Mouse (Mus musculus): ENCODE results near the gene Smco4. TPM values are rescaled to one million over a fixed set of nuclear protein-coding genes. Genes with fewer than 3 reads are reported as not detected.

The Smco4 gene
- total RNA-seq, 2 experiments from 2014 or later: 5.0 to 20.4 TPM

Other genes starting within 250 kb of the Smco4 start
- gene Med17, start 213.5 kb upstream of the Smco4 start, total RNA-seq (2015): 46.8 and 50.0 TPM in 2 replicates
- 35.6 TPM in 2 replicates for gene Med17, start 213.5 kb upstream of the Smco4 start, total RNA-seq (2017)
- 394 and 427 TPM in 2 replicates for gene Taf1d, start 187.2 kb upstream of the Smco4 start, total RNA-seq (2015)
- 1,420 and 1,531 TPM in 2 replicates for gene Taf1d, start 187.2 kb upstream of the Smco4 start, total RNA-seq (2017)
- gene 4931406C07Rik, start 187.0 kb upstream of the Smco4 start, total RNA-seq (2015): 15.1 and 18.5 TPM in 2 replicates
- gene 4931406C07Rik, start 187.0 kb upstream of the Smco4 start, total RNA-seq (2017): 11.2 and 11.6 TPM in 2 replicates
- 45.0 and 82.7 TPM in 2 replicates for gene Cep295, start 135.6 kb upstream of the Smco4 start, total RNA-seq (2015)
- gene Cep295, start 135.6 kb upstream of the Smco4 start, total RNA-seq (2017): 35.1 and 60.7 TPM in 2 replicates
- gene Deup1, start 134.5 kb downstream of the Smco4 start, total RNA-seq (2015): not detected in 2 replicates
- not detected in 2 replicates for gene Deup1, start 134.5 kb downstream of the Smco4 start, total RNA-seq (2017)
- gene Slc36a4, start 216.3 kb downstream of the Smco4 start, total RNA-seq (2015): 10.7 and 11.5 TPM in 2 replicates
- gene Slc36a4, start 216.3 kb downstream of the Smco4 start, total RNA-seq (2017): 11.0 and 12.6 TPM in 2 replicates